Mouse (Mus musculus): ENCODE results near the gene Agap1. TPM values are rescaled to one million over a fixed set of nuclear protein-coding genes. Genes with fewer than 3 reads are reported as not detected.

Gene Agap1
- polyA plus RNA-seq, 1 experiment from 2014 or later: 40.4 TPM

- no peak for ATAC-seq (replicated peaks)
Measured at GRCm38 (mm10) chr1:89942395-89942976, 487.9 kb downstream of the Agap1 start.

GRCm38 (mm10) chr1:89943202-89943601, 488.6 kb downstream of the Agap1 start:
- H3K9me3 ChIP-seq: no peaks in the 10 kb centered on the region
- H3K4me3 ChIP-seq: no peak overlapping the region
- peaks cover 82% of the 10 kb centered on the region for H3K27me3 ChIP-seq
- no peaks in the 10 kb centered on the region for H3K36me3 ChIP-seq
- ATAC-seq (replicated peaks): no peak
- H3K27ac ChIP-seq (replicated peaks): no peak overlapping the region
- no peak overlapping the region for H3K4me2 ChIP-seq (replicated peaks)
- no peak overlapping the region for H3K9ac ChIP-seq (replicated peaks)
- H3K4me1 ChIP-seq: peaks cover 23% of the 10 kb centered on the region
- 2% methylated on average over 16 of the region's 16 CpGs for WGBS

More at GRCm38 (mm10) chr1:89942395-89942976, 487.9 kb downstream of the Agap1 start:
- no peaks in the 10 kb centered on the region for H3K9me3 ChIP-seq
- H3K4me3 ChIP-seq: peak overlapping the region; percentile 26
- 1% methylated on average over 15 of the region's 15 CpGs for WGBS
- no peaks in the 10 kb centered on the region for H3K36me3 ChIP-seq
- no peak overlapping the region for H3K27ac ChIP-seq (replicated peaks)
- H3K4me2 ChIP-seq (replicated peaks): peak overlapping the region; percentile 36
- peaks cover 82% of the 10 kb centered on the region for H3K27me3 ChIP-seq
- H3K4me1 ChIP-seq: peaks cover 23% of the 10 kb centered on the region
- no peak overlapping the region for H3K9ac ChIP-seq (replicated peaks)
